13 mouse cellular contexts compared by ENCODE assay signal in genomic region chr2:170695937-170696510, GRCm38 (mm10). TPM values are rescaled to one million over a fixed set of nuclear protein-coding genes. Genes with fewer than 3 reads are reported as not detected.
DNase-seq lines count a peak whose midpoint lies in the region; ATAC-seq lines count a peak whose summit lies in the region.
"Had no signal": no experiment of that assay in that cellular context is flagged by ENCODE, and none has a peak within 500 bp of the region (broad histone marks: within the 10 kb centered on the region; RNA-seq: fewer than 3 reads in every experiment).

No protein-coding gene starts in this region.

- H3K36me3 ChIP-seq in liver, embryonic 11.5 days (ENCODE audit: control insufficient read depth, insufficient read depth, low read length), result no peaks in the 10 kb centered on the region
- no peaks in the 10 kb centered on the region for H3K36me3 ChIP-seq in limb, embryonic 13.5 days

- H3K4me1 ChIP-seq in liver, embryonic 11.5 days (replicated peaks; ENCODE audit: control insufficient read depth, insufficient read depth, low read length), result no peaks in the 10 kb centered on the region
- H3K4me1 ChIP-seq in limb, embryonic 13.5 days, result no peaks in the 10 kb centered on the region

- ATAC-seq in liver, embryonic 11.5 days (replicated peaks; ENCODE audit: low FRiP score), result peak; percentile 36; the same call in 1 of the 2 replicates
- peak; percentile 32 for ATAC-seq in limb, embryonic 13.5 days (ENCODE audit: low FRiP score, low read depth)

- DNase-seq in heart, adult 11 months, result peak; percentile 79
- no peak for DNase-seq in heart, adult 8-10 months (ENCODE audit: low spot score)
- no peak for DNase-seq in liver, embryonic 11.5 days (ENCODE audit: low spot score)
- DNase-seq in liver (no peak), ZHBTc4 (ENCODE audit: low read depth, low spot score) (peak; percentile 87)
- no peak for DNase-seq in frontal cortex, postnatal 36 days (ENCODE audit: low spot score in 2 of 2)
- no peak for DNase-seq in adrenal gland, adult (ENCODE audit: inconsistent age in 2 of 2, low spot score in 1 of 2)
- DNase-seq: adrenal gland, postnatal 36 days; B cell, adult 2 months; cerebellum, adult 2 months; gastrocnemius, postnatal 36 days had no signal

- H3K27ac ChIP-seq in liver, embryonic 11.5 days (ENCODE audit: low read depth, low read length), result no peak overlapping the region
- no peak overlapping the region for H3K27ac ChIP-seq in limb, embryonic 13.5 days

- H3K9ac ChIP-seq in liver, embryonic 11.5 days (ENCODE audit: low read depth, low read length), result no peak overlapping the region
- H3K9ac ChIP-seq in limb, embryonic 13.5 days, result no peak overlapping the region

- H3K4me2 ChIP-seq in liver, embryonic 11.5 days, result no peak overlapping the region
- no peak overlapping the region for H3K4me2 ChIP-seq in limb, embryonic 13.5 days (replicated peaks)

- WGBS in liver, embryonic 11.5 days, result 60% methylated on average over 14 of the region's 14 CpGs
- 71% methylated on average over 14 of the region's 14 CpGs for WGBS in limb, embryonic 13.5 days

- no peaks in the 10 kb centered on the region for H3K27me3 ChIP-seq in liver, embryonic 11.5 days (replicated peaks; ENCODE audit: control insufficient read depth, insufficient read depth, low read length)
- no peaks in the 10 kb centered on the region for H3K27me3 ChIP-seq in limb, embryonic 13.5 days

- no peak overlapping the region for H3K4me3 ChIP-seq in liver, embryonic 11.5 days (ENCODE audit: low read depth, low read length)
- H3K4me3 ChIP-seq in limb, embryonic 13.5 days, result no peak overlapping the region

- H3K9me3 ChIP-seq in liver, embryonic 11.5 days (ENCODE audit: control insufficient read depth, low read length), result no peaks in the 10 kb centered on the region
- H3K9me3 ChIP-seq in limb, embryonic 13.5 days, result no peaks in the 10 kb centered on the region

RNA-seq across cellular contexts. Expression of gene Dok5, which starts 35.6 kb away (rescaled TPM):
- under 1 TPM; 0.24 to 0.35 (median 0.30) TPM for total RNA-seq in heart, adult 8-10 months (2022)
- polyA plus RNA-seq in liver, embryonic 11.5 days (2014; fragmentation: Nextera tagmentation; extraction: Ambion mirVana), result 1.9 TPM in 2 replicates
- 10.3 and 11.0 TPM in 2 replicates for polyA plus RNA-seq in limb, embryonic 13.5 days (2015; fragmentation: Nextera tagmentation; extraction: Ambion mirVana)
- total RNA-seq: monocyte, adult 5-6 weeks had no signal

Comparison
In these comparisons a context has a peak if more than half of its experiments do, and no peak if none do; other contexts are left out.
1. DNase-seq: peak in heart, adult 11 months (single experiment) and ZHBTc4 (single experiment); none in heart, adult 8-10 months (single experiment), liver, embryonic 11.5 days (single experiment), liver (single experiment), frontal cortex, postnatal 36 days (0 of 2) and adrenal gland, adult (0 of 2).